Mouse (Mus musculus): Measurements from ENCODE around the gene Eef1a2. TPM values are rescaled to one million over a fixed set of nuclear protein-coding genes. Genes with fewer than 3 reads are reported as not detected.

The Eef1a2 gene
- polyA plus RNA-seq, 1 experiment from 2014 or later = 0.92 TPM

Other genes with a start within 250 kb of the Eef1a2 start
- gene Ythdf1, start 236.1 kb downstream of the Eef1a2 start, polyA plus RNA-seq (2014; fragmentation: Nextera tagmentation; extraction: Ambion mirVana) = 75.7 and 77.9 TPM in 2 replicates
- gene Birc7, start 228.0 kb downstream of the Eef1a2 start, polyA plus RNA-seq (2014; fragmentation: Nextera tagmentation; extraction: Ambion mirVana) = 0.25 and 0.46 TPM in 2 replicates
- gene Nkain4, start 202.3 kb downstream of the Eef1a2 start, polyA plus RNA-seq (2014; fragmentation: Nextera tagmentation; extraction: Ambion mirVana) = 65.1 and 73.6 TPM in 2 replicates
- gene Arfgap1, start 189.8 kb downstream of the Eef1a2 start, polyA plus RNA-seq (2014; fragmentation: Nextera tagmentation; extraction: Ambion mirVana) = 60.2 and 61.4 TPM in 2 replicates
- gene Col20a1, start 170.5 kb downstream of the Eef1a2 start, polyA plus RNA-seq (2014; fragmentation: Nextera tagmentation; extraction: Ambion mirVana) = 1.0 and 2.1 TPM in 2 replicates
- 61.4 and 68.5 TPM in 2 replicates for gene Chrna4, start 113.5 kb downstream of the Eef1a2 start, polyA plus RNA-seq (2014; fragmentation: Nextera tagmentation; extraction: Ambion mirVana)
- 16.0 and 17.1 TPM in 2 replicates for gene Kcnq2, start 21.7 kb downstream of the Eef1a2 start, polyA plus RNA-seq (2014; fragmentation: Nextera tagmentation; extraction: Ambion mirVana)
- gene Ppdpf, start 30.2 kb upstream of the Eef1a2 start, polyA plus RNA-seq (2014; fragmentation: Nextera tagmentation; extraction: Ambion mirVana) = 402 and 413 TPM in 2 replicates
- not detected in 2 replicates for gene Ptk6, start 45.8 kb upstream of the Eef1a2 start, polyA plus RNA-seq (2014; fragmentation: Nextera tagmentation; extraction: Ambion mirVana)
- 0.12 TPM in 1 of 2 replicates, not detected in the other for gene Srms, start 56.2 kb upstream of the Eef1a2 start, polyA plus RNA-seq (2014; fragmentation: Nextera tagmentation; extraction: Ambion mirVana)
- gene Fndc11, start 63.0 kb upstream of the Eef1a2 start, polyA plus RNA-seq (2014; fragmentation: Nextera tagmentation; extraction: Ambion mirVana) = 0.28 TPM in 1 of 2 replicates, not detected in the other
- gene Helz2, start 85.0 kb upstream of the Eef1a2 start, polyA plus RNA-seq (2014; fragmentation: Nextera tagmentation; extraction: Ambion mirVana) = 0.64 and 0.68 TPM in 2 replicates
- gene Gmeb2, start 131.0 kb upstream of the Eef1a2 start, polyA plus RNA-seq (2014; fragmentation: Nextera tagmentation; extraction: Ambion mirVana) = 21.6 and 21.9 TPM in 2 replicates
- 391 and 430 TPM in 2 replicates for gene Stmn3, start 157.5 kb upstream of the Eef1a2 start, polyA plus RNA-seq (2014; fragmentation: Nextera tagmentation; extraction: Ambion mirVana)
- 53.7 and 61.8 TPM in 2 replicates for gene Rtel1, start 162.7 kb upstream of the Eef1a2 start, polyA plus RNA-seq (2014; fragmentation: Nextera tagmentation; extraction: Ambion mirVana)
- 44.5 and 46.4 TPM in 2 replicates for gene Zgpat, start 207.9 kb upstream of the Eef1a2 start, polyA plus RNA-seq (2014; fragmentation: Nextera tagmentation; extraction: Ambion mirVana)
- 63.3 and 69.8 TPM in 2 replicates for gene Arfrp1, start 208.4 kb upstream of the Eef1a2 start, polyA plus RNA-seq (2014; fragmentation: Nextera tagmentation; extraction: Ambion mirVana)
- 23.9 and 24.2 TPM in 2 replicates for gene Lime1, start 223.1 kb upstream of the Eef1a2 start, polyA plus RNA-seq (2014; fragmentation: Nextera tagmentation; extraction: Ambion mirVana)